Mouse (Mus musculus) ES-CJ7 (cell line): ENCODE results near the gene Mrm3.

Experiments
- DNase-seq: peaks from one replicate; pipeline ENCODE4 v3.0.0; 2011; ENCODE audit warnings: low read depth, low spot score

Gene Mrm3

GRCm38 (mm10) chr11:76288645-76289044, 45.1 kb downstream of the Mrm3 start:
- DNase-seq = no peak

GRCm38 (mm10) chr11:76290367-76290766, 46.9 kb downstream of the Mrm3 start:
- no peak for DNase-seq

DNA sequence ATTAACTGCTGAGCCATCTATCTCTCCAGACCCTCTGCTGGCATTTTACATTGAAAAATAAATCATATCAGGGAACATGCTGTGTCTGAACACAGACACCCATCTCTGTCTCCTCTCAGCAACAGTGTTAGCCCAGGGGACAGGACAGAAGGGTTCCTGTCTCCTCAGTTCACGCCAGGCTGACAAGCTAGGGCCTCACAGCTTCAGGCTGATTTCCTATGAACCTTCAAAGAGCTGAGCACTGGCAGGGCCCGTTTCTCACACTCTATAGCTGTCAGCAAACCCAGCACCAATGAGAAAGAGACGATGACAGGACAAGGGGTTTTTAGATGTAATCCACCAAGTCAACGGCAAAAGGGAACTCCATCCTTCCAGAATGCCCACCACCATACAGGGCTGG, 48.4 kb downstream of the Mrm3 start:
- no peak for DNase-seq

GRCm38 (mm10) chr11:76292398-76292797, 48.9 kb downstream of the Mrm3 start:
- no peak for DNase-seq

GRCm38 (mm10) chr11:76292831-76293230, 49.3 kb downstream of the Mrm3 start:
- DNase-seq = no peak

DNA sequence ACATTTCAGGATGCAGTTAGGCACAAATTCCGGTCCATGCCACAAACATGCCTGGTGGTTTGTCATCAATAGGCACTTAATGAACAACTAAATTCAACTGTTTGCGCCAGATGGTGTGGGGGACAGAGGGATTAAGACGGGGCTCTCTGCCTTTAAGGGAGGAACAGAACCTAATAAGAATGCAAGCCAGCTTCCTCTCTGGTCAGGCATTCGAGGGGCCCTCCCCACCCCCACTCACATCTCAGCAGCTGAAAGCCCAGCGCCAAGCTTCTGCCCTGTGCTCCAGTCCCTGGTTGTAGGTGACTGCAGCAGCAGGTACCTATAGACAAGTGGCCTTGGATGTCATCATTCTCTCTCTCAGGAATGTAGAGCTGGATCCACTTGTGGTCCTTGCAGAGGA, 50.6 kb downstream of the Mrm3 start:
- no peak for DNase-seq

DNA sequence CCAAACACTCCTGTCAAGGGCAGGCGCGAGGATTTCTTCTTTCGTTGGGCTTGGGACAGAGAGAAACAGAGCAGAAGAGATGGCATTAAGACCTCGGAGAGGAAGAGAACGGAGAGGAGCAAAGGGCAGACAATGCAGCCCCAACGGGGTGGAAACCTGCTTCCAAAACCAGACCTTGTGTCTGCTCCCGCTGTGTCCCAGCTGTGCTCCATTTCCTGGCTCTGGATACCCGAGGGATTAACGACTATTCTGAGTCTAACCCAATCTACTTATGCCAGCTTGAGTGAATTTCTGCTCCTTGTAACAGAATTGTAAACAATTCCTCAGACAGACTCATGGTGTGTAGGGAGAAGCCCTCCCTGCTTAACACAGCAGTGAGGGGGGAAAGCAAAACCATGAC, 51.3 kb downstream of the Mrm3 start:
- peak; percentile 35 for DNase-seq

DNA sequence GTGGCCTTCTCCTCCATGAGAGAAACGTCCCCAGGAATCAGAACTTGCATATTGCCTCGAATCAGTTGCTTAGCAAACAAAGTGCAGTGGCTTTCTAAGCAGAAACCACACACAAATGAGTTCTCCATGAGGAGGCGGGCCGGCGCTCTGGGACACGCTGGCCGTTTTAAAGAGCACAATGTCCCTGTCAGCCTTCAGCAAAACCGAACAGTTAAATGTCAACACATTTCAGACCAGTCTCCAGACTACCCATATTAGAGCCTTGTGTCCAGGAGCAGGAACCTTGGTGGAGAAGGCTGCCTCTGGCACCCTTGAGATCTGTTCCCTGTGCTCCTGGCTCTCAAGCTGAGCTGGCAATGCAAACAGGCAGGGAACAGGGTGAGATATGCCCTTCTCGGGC, 53.7 kb downstream of the Mrm3 start:
- DNase-seq = no peak

DNA sequence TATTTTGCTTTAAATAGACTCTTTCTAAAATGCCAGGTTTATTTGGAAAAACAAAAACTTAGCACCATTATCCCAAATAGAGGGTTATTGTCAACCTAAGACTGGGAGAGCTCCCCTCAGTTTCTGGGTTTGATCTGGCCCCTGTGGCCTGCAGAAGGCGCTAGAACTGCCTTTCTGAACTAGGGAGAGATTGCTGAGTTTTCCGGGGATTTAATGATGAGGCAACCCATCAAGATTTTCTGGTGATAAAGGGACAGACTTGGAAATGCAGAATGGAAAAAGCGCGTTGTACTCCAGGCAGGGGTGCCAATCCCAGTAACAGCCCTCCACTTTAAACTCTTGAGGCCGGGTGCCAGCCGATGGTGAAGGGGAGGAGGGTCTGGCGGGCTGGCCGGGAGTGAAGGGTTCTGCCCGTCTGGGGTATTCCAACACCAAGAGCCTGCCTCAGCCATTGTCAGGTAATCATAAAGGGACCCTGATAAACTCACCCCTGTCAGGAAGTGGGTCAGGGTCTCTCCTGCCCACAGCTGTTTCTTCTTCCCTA, 55.0 kb downstream of the Mrm3 start:
- no peak for DNase-seq
